In the genomic region with DNA sequence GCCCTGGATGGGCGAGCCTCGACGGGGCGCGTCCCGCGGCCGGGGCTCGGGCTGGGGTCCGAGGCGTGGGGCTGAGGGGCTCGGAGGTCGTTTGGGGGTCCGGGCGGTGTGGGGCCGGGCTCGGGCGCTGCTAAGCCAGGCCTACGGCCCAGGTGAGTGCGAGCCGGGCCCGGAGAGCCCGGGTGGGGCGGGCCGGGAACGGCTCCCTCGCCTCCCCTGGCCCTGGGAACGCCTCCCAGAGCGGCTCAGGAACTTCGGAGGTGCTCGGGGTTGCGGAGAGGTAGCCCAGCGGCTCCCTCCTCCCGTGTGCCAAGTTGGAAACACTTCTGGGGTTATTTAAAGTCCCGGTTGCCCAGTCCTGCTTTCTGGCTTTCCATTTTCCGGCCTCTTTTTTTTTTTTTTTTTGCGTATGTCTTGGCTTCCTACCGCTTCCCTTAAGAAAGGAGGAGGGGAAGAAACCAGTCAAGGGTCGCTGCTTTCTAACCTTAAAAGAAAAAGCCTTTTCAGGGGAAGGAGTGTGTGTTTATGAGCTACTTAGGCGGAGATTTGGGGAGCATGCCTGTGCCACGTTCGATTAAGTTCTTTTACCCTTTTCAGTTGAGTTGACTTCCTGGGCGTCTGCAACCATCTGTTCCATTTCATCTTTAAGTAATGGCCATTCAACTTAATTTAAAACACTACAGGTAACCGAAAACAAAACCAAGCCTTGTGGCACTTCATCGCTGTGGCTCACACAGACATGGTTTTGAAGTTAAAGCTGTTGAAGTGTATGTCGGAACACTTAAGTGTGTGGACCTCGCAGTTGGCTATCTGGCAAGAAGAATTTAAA, we compare ENCODE assay signal across 8 mouse cellular contexts. TPM values are rescaled to one million over a fixed set of nuclear protein-coding genes. Genes with fewer than 3 reads are reported as not detected.
DNase-seq lines count a peak whose midpoint lies in the region; ATAC-seq and TF ChIP-seq lines count a peak whose summit lies in the region.

No protein-coding gene starts in this region.

- peak; percentile 3; the same call in 1 of the 2 replicates for ATAC-seq in heart, embryonic 14.5 days (ENCODE audit: insufficient number of reproducible peaks, insufficient read depth, low FRiP score, low read depth)
- ATAC-seq in forebrain, embryonic 15.5 days (replicated peaks) = no peak
- peak; percentile 58 for ATAC-seq in liver, embryonic 12.5 days
- peak; percentile 51 for ATAC-seq in stomach, postnatal 0 days (ENCODE audit: low FRiP score, low TSS enrichment)

- H3K4me3 ChIP-seq in heart, embryonic 14.5 days (ENCODE audit: control insufficient read depth in 1 of 2, insufficient read depth in 1 of 2, low read depth in 1 of 2, low read length in 2 of 2) = peak overlapping the region; percentile 85 to 86
- H3K4me3 ChIP-seq in MEL (ENCODE audit: control insufficient read depth in 1 of 2, insufficient read depth in 1 of 2, low read depth in 2 of 2, low read length in 2 of 2) = peak overlapping the region; percentile 82 to 98
- H3K4me3 ChIP-seq in forebrain, embryonic 15.5 days = peak overlapping the region; percentile 80
- peak overlapping the region; percentile 93 for H3K4me3 ChIP-seq in liver, embryonic 12.5 days
- H3K4me3 ChIP-seq in stomach, postnatal 0 days (ENCODE audit: low read depth, low read length) = peak overlapping the region; percentile 91

- peaks cover 20% of the 10 kb centered on the region for H3K36me3 ChIP-seq in heart, embryonic 14.5 days (ENCODE audit: control insufficient read depth, insufficient read depth, low read length)
- H3K36me3 ChIP-seq in MEL (ENCODE audit: control insufficient read depth in 1 of 2, insufficient read depth in 2 of 2, low read length in 2 of 2) = peaks cover 9 to 37% of the 10 kb centered on the region in 2 experiments
- H3K36me3 ChIP-seq in forebrain, embryonic 15.5 days = peaks cover 19% of the 10 kb centered on the region
- peaks cover 21% of the 10 kb centered on the region for H3K36me3 ChIP-seq in liver, embryonic 12.5 days
- peaks cover 12% of the 10 kb centered on the region; the same call in 1 of the 2 replicates for H3K36me3 ChIP-seq in stomach, postnatal 0 days (ENCODE audit: control insufficient read depth, insufficient read depth, low read length)

- no peak for TF ChIP-seq EP300 in MEL (IDR thresholded peaks at IDR 0.05; ENCODE audit: low read depth in 1 of 2, low read length in 2 of 2)
- no peak for TF ChIP-seq EP300 in stomach, postnatal 0 days (optimal IDR thresholded peaks at IDR 0.05)

- H3K9ac ChIP-seq in heart, embryonic 14.5 days (ENCODE audit: low read length) = peak overlapping the region; percentile 95
- peak overlapping the region; percentile 100 for H3K9ac ChIP-seq in MEL (ENCODE audit: control insufficient read depth, low read depth, low read length, poor library complexity, severe bottlenecking)
- peak overlapping the region; percentile 74 for H3K9ac ChIP-seq in forebrain, embryonic 15.5 days (replicated peaks)
- H3K9ac ChIP-seq in liver, embryonic 12.5 days = peak overlapping the region; percentile 98
- H3K9ac ChIP-seq in stomach, postnatal 0 days (ENCODE audit: low read length) = peak overlapping the region; percentile 94

- no peak for DNase-seq in heart, adult 9 months (ENCODE audit: low spot score in 2 of 2)
- DNase-seq in MEL (ENCODE audit: low read depth, low spot score) = peak; percentile 54
- peak; percentile 72 for DNase-seq in stomach, postnatal 0 days (ENCODE audit: low spot score)
- DNase-seq in thymus, postnatal 36 days = no peak
- DNase-seq in right cerebral cortex, postnatal 25 days = no peak

- peaks cover 58% of the 10 kb centered on the region for H3K79me2 ChIP-seq in MEL (ENCODE audit: control insufficient read depth, insufficient read depth, low read length, poor library complexity)

- WGBS in heart, embryonic 14.5 days = 2% methylated on average over 43 of the region's 47 CpGs
- 5% methylated on average over 39 of the region's 47 CpGs for WGBS in forebrain, embryonic 15.5 days
- WGBS in liver, embryonic 12.5 days (ENCODE audit: insufficient replicate concordance) = 2% methylated on average over 38 of the region's 47 CpGs
- WGBS in stomach, postnatal 0 days = 2% methylated on average over 43 of the region's 47 CpGs

- no peak for TF ChIP-seq RAD21 in MEL (IDR thresholded peaks at IDR 0.05; ENCODE audit: low read depth, low read length)

- H3K27me3 ChIP-seq in heart, embryonic 14.5 days (ENCODE audit: control insufficient read depth, insufficient read depth, low read length) = no peaks in the 10 kb centered on the region
- H3K27me3 ChIP-seq in MEL (ENCODE audit: control insufficient read depth in 1 of 2, insufficient read depth in 2 of 2, low read length in 2 of 2) = no peaks in the 10 kb centered on the region
- no peaks in the 10 kb centered on the region for H3K27me3 ChIP-seq in forebrain, embryonic 15.5 days
- no peaks in the 10 kb centered on the region for H3K27me3 ChIP-seq in liver, embryonic 12.5 days (replicated peaks)
- no peaks in the 10 kb centered on the region for H3K27me3 ChIP-seq in stomach, postnatal 0 days (ENCODE audit: control insufficient read depth, insufficient read depth, low read length)

- peak overlapping the region; percentile 81 for H3K4me2 ChIP-seq in heart, embryonic 14.5 days (ENCODE audit: low read length)
- peak overlapping the region; percentile 64 for H3K4me2 ChIP-seq in forebrain, embryonic 15.5 days (replicated peaks)
- H3K4me2 ChIP-seq in liver, embryonic 12.5 days = peak overlapping the region; percentile 89
- H3K4me2 ChIP-seq in stomach, postnatal 0 days (replicated peaks; ENCODE audit: low read depth) = peak overlapping the region; percentile 73

- H3K4me1 ChIP-seq in heart, embryonic 14.5 days (ENCODE audit: control insufficient read depth in 2 of 2, insufficient read depth in 2 of 2, low read length in 2 of 2) = peaks cover 0 to 16% of the 10 kb centered on the region in 2 experiments; a peak in 2 of 4 replicates
- peaks cover 26% of the 10 kb centered on the region in 2 experiments for H3K4me1 ChIP-seq in MEL (ENCODE audit: control insufficient read depth in 1 of 2, insufficient read depth in 2 of 2, low read length in 2 of 2)
- peaks cover 18% of the 10 kb centered on the region for H3K4me1 ChIP-seq in forebrain, embryonic 15.5 days
- peaks cover 49% of the 10 kb centered on the region for H3K4me1 ChIP-seq in liver, embryonic 12.5 days
- no peaks in the 10 kb centered on the region; the same call in 1 of the 2 replicates for H3K4me1 ChIP-seq in stomach, postnatal 0 days (replicated peaks; ENCODE audit: control insufficient read depth, insufficient read depth)

- H3K9me3 ChIP-seq in heart, embryonic 14.5 days (ENCODE audit: control insufficient read depth, low read length) = no peaks in the 10 kb centered on the region
- H3K9me3 ChIP-seq in MEL (replicated peaks; ENCODE audit: insufficient read depth, low read length) = no peaks in the 10 kb centered on the region
- no peaks in the 10 kb centered on the region for H3K9me3 ChIP-seq in forebrain, embryonic 15.5 days
- no peaks in the 10 kb centered on the region for H3K9me3 ChIP-seq in liver, embryonic 12.5 days (replicated peaks)
- no peaks in the 10 kb centered on the region for H3K9me3 ChIP-seq in stomach, postnatal 0 days (ENCODE audit: control insufficient read depth, low read length)

- no peak for TF ChIP-seq POLR2A in MEL (IDR thresholded peaks at IDR 0.05; ENCODE audit: control insufficient read depth in 1 of 2, insufficient read depth in 1 of 2, low read depth in 1 of 2, low read length in 2 of 2, poor library complexity in 1 of 2)

- peak overlapping the region; percentile 42 to 93; a peak in 3 of 4 replicates for H3K27ac ChIP-seq in heart, embryonic 14.5 days (replicated peaks in 1 of 2; ENCODE audit: control insufficient read depth in 1 of 2, insufficient read depth in 1 of 2, low read depth in 2 of 2, low read length in 2 of 2)
- H3K27ac ChIP-seq in MEL (ENCODE audit: control insufficient read depth, low read depth, low read length) = peak overlapping the region; percentile 98
- H3K27ac ChIP-seq in forebrain, embryonic 15.5 days (replicated peaks) = peak overlapping the region; percentile 95
- peak overlapping the region; percentile 95 for H3K27ac ChIP-seq in liver, embryonic 12.5 days
- H3K27ac ChIP-seq in stomach, postnatal 0 days (replicated peaks) = peak overlapping the region; percentile 93

- TF ChIP-seq CTCF in MEL (IDR thresholded peaks at IDR 0.05 in 2 of 3, conservative IDR thresholded peaks at IDR 0.05 in 1 of 3; ENCODE audit: control insufficient read depth in 1 of 3, insufficient read depth in 1 of 3, low read depth in 2 of 3, low read length in 3 of 3, poor library complexity in 1 of 3, severe bottlenecking in 1 of 3) = no peak
- no peak for TF ChIP-seq CTCF in stomach, postnatal 0 days (IDR thresholded peaks at IDR 0.05; ENCODE audit: low read depth)

RNA-seq across cellular contexts. Expression of a gene that starts 0.8 kb away (rescaled TPM):
- 16.1 and 17.2 TPM in 2 replicates for polyA plus RNA-seq in heart, embryonic 14.5 days (2014; fragmentation: Nextera tagmentation; extraction: Ambion mirVana)
- total RNA-seq in MEL (2012; rRNA removed) = 24.2 and 30.3 TPM in 2 replicates
- polyA plus RNA-seq in MEL (2012; ENCODE audit: insufficient read depth in 1 of 2, insufficient read length in 2 of 2, low read depth in 1 of 2, low replicate concordance in 2 of 2, missing spikeins in 1 of 2) = 100 to 1,000 TPM in 1 of 2 experiments, 10 to 100 TPM in 1; 67.2 to 186 TPM
- polyA plus RNA-seq in forebrain, embryonic 15.5 days (2015; fragmentation: Nextera tagmentation; extraction: Ambion mirVana) = 22.8 and 24.6 TPM in 2 replicates
- polyA plus RNA-seq in liver, embryonic 12.5 days (2016; fragmentation: Nextera tagmentation; extraction: Ambion mirVana) = 28.5 and 28.8 TPM in 2 replicates
- polyA plus RNA-seq in stomach, postnatal 0 days (2015; fragmentation: Nextera tagmentation; extraction: Ambion mirVana) = 15.6 and 17.7 TPM in 2 replicates

RNA-seq across cellular contexts. Expression of a gene that starts 0.9 kb away (rescaled TPM):
- polyA plus RNA-seq in heart, embryonic 14.5 days (2014; fragmentation: Nextera tagmentation; extraction: Ambion mirVana) = 97.9 and 107 TPM in 2 replicates
- total RNA-seq in MEL (2012; rRNA removed) = 59.5 and 65.5 TPM in 2 replicates
- polyA plus RNA-seq in MEL (2012; ENCODE audit: insufficient read depth in 1 of 2, insufficient read length in 2 of 2, low read depth in 1 of 2, low replicate concordance in 2 of 2, missing spikeins in 1 of 2) = 100 to 1,000 TPM in 1 of 2 experiments, 10 to 100 TPM in 1; 74.6 to 102 TPM
- polyA plus RNA-seq in forebrain, embryonic 15.5 days (2015; fragmentation: Nextera tagmentation; extraction: Ambion mirVana) = 145 and 154 TPM in 2 replicates
- polyA plus RNA-seq in liver, embryonic 12.5 days (2016; fragmentation: Nextera tagmentation; extraction: Ambion mirVana) = 82.7 and 86.3 TPM in 2 replicates
- 116 and 119 TPM in 2 replicates for polyA plus RNA-seq in stomach, postnatal 0 days (2015; fragmentation: Nextera tagmentation; extraction: Ambion mirVana)

RNA-seq across cellular contexts. Expression of a gene that starts 41.0 kb away (rescaled TPM):
- polyA plus RNA-seq in heart, embryonic 14.5 days (2014; fragmentation: Nextera tagmentation; extraction: Ambion mirVana) = not detected in 2 replicates
- not detected in 2 replicates for total RNA-seq in MEL (2012; rRNA removed)
- not detected for polyA plus RNA-seq in MEL (2012; ENCODE audit: insufficient read depth in 1 of 2, insufficient read length in 2 of 2, low read depth in 1 of 2, low replicate concordance in 2 of 2, missing spikeins in 1 of 2)
- not detected in 2 replicates for polyA plus RNA-seq in forebrain, embryonic 15.5 days (2015; fragmentation: Nextera tagmentation; extraction: Ambion mirVana)
- not detected in 2 replicates for polyA plus RNA-seq in liver, embryonic 12.5 days (2016; fragmentation: Nextera tagmentation; extraction: Ambion mirVana)
- 298 and 319 TPM in 2 replicates for polyA plus RNA-seq in stomach, postnatal 0 days (2015; fragmentation: Nextera tagmentation; extraction: Ambion mirVana)

Comparison
In these comparisons a context has a peak if more than half of its experiments do, and no peak if none do; other contexts are left out.
1. DNase-seq: peak in MEL (single experiment) and stomach, postnatal 0 days (single experiment); none in heart, adult 9 months (0 of 2), thymus, postnatal 36 days (0 of 2) and right cerebral cortex, postnatal 25 days (single experiment).
2. RNA of a gene that starts 41.0 kb away (polyA plus RNA-seq): 298 to 319 TPM in stomach, postnatal 0 days; not detected in liver, embryonic 12.5 days, not detected in heart, embryonic 14.5 days, not detected in MEL and not detected in forebrain, embryonic 15.5 days; every median in the first group is over 100 times any median in the second.
3. Peak in every context shown above with its lines, with median percentiles within 50 percentile points of each other: H3K27ac ChIP-seq, H3K4me2 ChIP-seq, H3K4me3 ChIP-seq and H3K9ac ChIP-seq.